Comparison of ENCODE assay signal across 8 mouse cellular contexts in genomic region chr2:59611216-59611810, GRCm38 (mm10). TPM values are rescaled to one million over a fixed set of nuclear protein-coding genes. Genes with fewer than 3 reads are reported as not detected.
DNase-seq lines count a peak whose midpoint lies in the region; ATAC-seq lines count a peak whose summit lies in the region.

No protein-coding gene starts in this region.

- peak overlapping the region; percentile 87 for H3K4me3 ChIP-seq in heart, embryonic 15.5 days
- H3K4me3 ChIP-seq in hindbrain, embryonic 10.5 days = peak overlapping the region; percentile 89
- H3K4me3 ChIP-seq in midbrain, embryonic 11.5 days (ENCODE audit: low read depth, low read length) = peak overlapping the region; percentile 56

- H3K27ac ChIP-seq in heart, embryonic 15.5 days = peak overlapping the region; percentile 97
- peak overlapping the region; percentile 91 for H3K27ac ChIP-seq in hindbrain, embryonic 10.5 days
- H3K27ac ChIP-seq in midbrain, embryonic 11.5 days (ENCODE audit: low read depth, low read length) = no peak overlapping the region

- no peak for DNase-seq in heart, adult 8-10 months (ENCODE audit: low spot score)
- peak; percentile 79 for DNase-seq in NIH3T3 (ENCODE audit: low read depth)
- no peak for DNase-seq in hindbrain, embryonic 10.5 days (ENCODE audit: low spot score)
- peak; percentile 92 for DNase-seq in midbrain, embryonic 11.5 days (ENCODE audit: low spot score, missing footprints)
- DNase-seq in urinary bladder, adult 18-20 months (ENCODE audit: low spot score in 2 of 2) = no peak
- no peak for DNase-seq in urinary bladder, adult 2 months (ENCODE audit: low spot score)

- 4% methylated on average over 14 of the region's 14 CpGs for WGBS in heart, embryonic 15.5 days
- WGBS in hindbrain, embryonic 10.5 days = under 1% methylated on average over 14 of the region's 14 CpGs
- WGBS in midbrain, embryonic 11.5 days = 1% methylated on average over 14 of the region's 14 CpGs

- H3K9me3 ChIP-seq in heart, embryonic 15.5 days (replicated peaks) = no peaks in the 10 kb centered on the region
- no peaks in the 10 kb centered on the region for H3K9me3 ChIP-seq in hindbrain, embryonic 10.5 days
- no peaks in the 10 kb centered on the region for H3K9me3 ChIP-seq in midbrain, embryonic 11.5 days (ENCODE audit: control insufficient read depth, low read length)

- H3K9ac ChIP-seq in heart, embryonic 15.5 days = peak overlapping the region; percentile 91
- peak overlapping the region; percentile 68 for H3K9ac ChIP-seq in midbrain, embryonic 11.5 days (ENCODE audit: low read length)

- H3K4me2 ChIP-seq in heart, embryonic 15.5 days = peak overlapping the region; percentile 76
- H3K4me2 ChIP-seq in midbrain, embryonic 11.5 days = peak overlapping the region; percentile 98

- ATAC-seq in heart, embryonic 15.5 days (replicated peaks; ENCODE audit: insufficient number of reproducible peaks, insufficient read depth, low FRiP score, low read depth) = no peak
- ATAC-seq in midbrain, embryonic 11.5 days (ENCODE audit: low FRiP score) = no peak
- no peak; the same call in 1 of the 2 replicates for ATAC-seq in frontal cortex, adult (ENCODE audit: low TSS enrichment)

- peaks cover 48% of the 10 kb centered on the region for H3K4me1 ChIP-seq in heart, embryonic 15.5 days (replicated peaks)
- peaks cover 43% of the 10 kb centered on the region for H3K4me1 ChIP-seq in hindbrain, embryonic 10.5 days (replicated peaks)
- H3K4me1 ChIP-seq in midbrain, embryonic 11.5 days (ENCODE audit: control insufficient read depth, insufficient read depth, low read length) = peaks cover 16% of the 10 kb centered on the region

- H3K27me3 ChIP-seq in heart, embryonic 15.5 days = no peaks in the 10 kb centered on the region
- H3K27me3 ChIP-seq in hindbrain, embryonic 10.5 days (ENCODE audit: insufficient read depth, poor library complexity, severe bottlenecking) = peaks cover 22% of the 10 kb centered on the region; the same call in 1 of the 2 replicates
- peaks cover 10% of the 10 kb centered on the region; the same call in 1 of the 2 replicates for H3K27me3 ChIP-seq in midbrain, embryonic 11.5 days (ENCODE audit: control insufficient read depth, insufficient read depth, low read length)

- no peaks in the 10 kb centered on the region for H3K36me3 ChIP-seq in heart, embryonic 15.5 days
- no peaks in the 10 kb centered on the region for H3K36me3 ChIP-seq in hindbrain, embryonic 10.5 days
- no peaks in the 10 kb centered on the region for H3K36me3 ChIP-seq in midbrain, embryonic 11.5 days (ENCODE audit: control insufficient read depth, insufficient read depth, low read length)

RNA-seq across cellular contexts. Expression of gene Tanc1, which starts 0.5 kb away (rescaled TPM):
- 22.9 and 27.9 TPM in 2 replicates for polyA plus RNA-seq in heart, embryonic 15.5 days (2015; fragmentation: Nextera tagmentation; extraction: Ambion mirVana)
- total RNA-seq in heart, adult 8-10 months (2022) = 10 to 100 TPM; 21.4 to 25.3 (median 24.6) TPM
- polyA plus RNA-seq in hindbrain, embryonic 10.5 days (2016; fragmentation: Nextera tagmentation; extraction: Ambion mirVana) = 15.9 and 16.3 TPM in 2 replicates
- 6.2 and 6.7 TPM in 2 replicates for polyA plus RNA-seq in midbrain, embryonic 11.5 days (2014; fragmentation: Nextera tagmentation; extraction: Ambion mirVana)
- 25.0 and 32.2 TPM in 2 replicates for polyA plus RNA-seq in urinary bladder, adult 2 months (2012; rRNA removed)

Comparison
In these comparisons a context has a peak if more than half of its experiments do, and no peak if none do; other contexts are left out.
1. DNase-seq: peak in NIH3T3 (single experiment) and midbrain, embryonic 11.5 days (single experiment); none in heart, adult 8-10 months (single experiment), hindbrain, embryonic 10.5 days (single experiment), urinary bladder, adult 18-20 months (0 of 2) and urinary bladder, adult 2 months (single experiment).
2. Peak in every context shown above with its lines, with median percentiles within 50 percentile points of each other: H3K4me3 ChIP-seq.